31 mouse cellular contexts compared by ENCODE assay signal in genomic region chr4:55511389-55511788, GRCm38 (mm10).
"Had no signal": no experiment of that assay in that cellular context is flagged by ENCODE, and none has a peak within 500 bp of the region (broad histone marks: within the 10 kb centered on the region; RNA-seq: fewer than 3 reads in every experiment).

No protein-coding gene starts in this region.

- DNase-seq: left cerebral cortex, postnatal 4 days; liver; liver, embryonic 13.5 days; liver, postnatal 0 days; lung, adult 18-20 months; lung, adult 2 months; lung, embryonic 14.5 days; lung, postnatal 10 days; lung, postnatal 14 days; lung, postnatal 36 days; lung, postnatal 4 days; midbrain, embryonic 14.5 days had no signal

- H3K27me3 ChIP-seq: limb, embryonic 15.5 days; neural tube, embryonic 12.5 days had no signal

- H3K36me3 ChIP-seq: limb, embryonic 10.5 days; limb, embryonic 12.5 days; limb, embryonic 13.5 days; limb, embryonic 15.5 days; liver, embryonic 12.5 days; liver, embryonic 13.5 days; liver, embryonic 15.5 days; lung, embryonic 15.5 days; midbrain, embryonic 10.5 days; midbrain, embryonic 12.5 days; midbrain, embryonic 13.5 days; midbrain, embryonic 15.5 days; neural tube, embryonic 12.5 days had no signal

- H3K27ac ChIP-seq: left cerebral cortex, adult 2 months; limb, embryonic 10.5 days; limb, embryonic 12.5 days; limb, embryonic 13.5 days; limb, embryonic 15.5 days; liver, embryonic 12.5 days; liver, embryonic 13.5 days; liver, embryonic 14.5 days; liver, embryonic 15.5 days; lung, embryonic 15.5 days; macrophage; midbrain, embryonic 10.5 days; midbrain, embryonic 12.5 days; midbrain, embryonic 13.5 days; midbrain, embryonic 15.5 days; neural tube, embryonic 12.5 days had no signal

- H3K9ac ChIP-seq: limb, embryonic 12.5 days; limb, embryonic 13.5 days; limb, embryonic 15.5 days; liver, embryonic 12.5 days; liver, embryonic 13.5 days; liver, embryonic 14.5 days; liver, embryonic 15.5 days; liver, postnatal 0 days; lung, embryonic 14.5 days; lung, embryonic 15.5 days; midbrain, embryonic 12.5 days; midbrain, embryonic 13.5 days; midbrain, embryonic 15.5 days; neural tube, embryonic 12.5 days had no signal

- H3K4me3 ChIP-seq: left cerebral cortex, adult 2 months; limb, embryonic 10.5 days; limb, embryonic 12.5 days; limb, embryonic 13.5 days; limb, embryonic 15.5 days; liver, embryonic 12.5 days; liver, embryonic 13.5 days; liver, embryonic 15.5 days; lung, embryonic 15.5 days; midbrain, embryonic 10.5 days; midbrain, embryonic 12.5 days; midbrain, embryonic 13.5 days; midbrain, embryonic 15.5 days; neural tube, embryonic 12.5 days had no signal

- H3K9me3 ChIP-seq: limb, embryonic 10.5 days; limb, embryonic 12.5 days; limb, embryonic 13.5 days; limb, embryonic 15.5 days; liver, embryonic 12.5 days; liver, embryonic 13.5 days; liver, embryonic 15.5 days; lung, embryonic 15.5 days; midbrain, embryonic 10.5 days; midbrain, embryonic 12.5 days; midbrain, embryonic 13.5 days; midbrain, embryonic 15.5 days; neural tube, embryonic 12.5 days had no signal

- H3K4me1 ChIP-seq: limb, embryonic 12.5 days; midbrain, embryonic 12.5 days had no signal

- H3K4me2 ChIP-seq: limb, embryonic 12.5 days; limb, embryonic 13.5 days; limb, embryonic 15.5 days; liver, embryonic 11.5 days; liver, embryonic 12.5 days; liver, embryonic 13.5 days; liver, embryonic 15.5 days; lung, embryonic 14.5 days; lung, embryonic 15.5 days; midbrain, embryonic 11.5 days; midbrain, embryonic 12.5 days; midbrain, embryonic 13.5 days; midbrain, embryonic 15.5 days; neural tube, embryonic 12.5 days had no signal

- ATAC-seq: liver, embryonic 12.5 days; liver, postnatal 0 days; lung, postnatal 0 days; midbrain, embryonic 13.5 days; midbrain, embryonic 15.5 days; midbrain, embryonic 16.5 days had no signal
